Mouse (Mus musculus) myocyte (in vitro differentiated cells): ENCODE data around the gene Mdc1. TPM values are rescaled to one million over a fixed set of nuclear protein-coding genes. Genes with fewer than 3 reads are reported as not detected.

Experiments
- H3K27me3 ChIP-seq: one replicate; pipeline ENCODE4 v1.6.1; 2011; ENCODE audit not compliant: control insufficient read depth, insufficient read depth, insufficient read length
- H3K36me3 ChIP-seq: one replicate; pipeline ENCODE4 v1.6.1; 2011; ENCODE audit not compliant: control insufficient read depth, insufficient read depth
- H3K4me2 ChIP-seq: one replicate; pipeline ENCODE4 v1.6.1; 2011; ENCODE audit warnings: low read depth, control low read depth
- H3K4me3 ChIP-seq: one replicate; pipeline ENCODE4 v1.5.1; 2011; ENCODE audit warnings: mild to moderate bottlenecking, control low read depth, moderate library complexity
- H3K79me2 ChIP-seq: one replicate; pipeline ENCODE4 v1.6.1; 2011; ENCODE audit not compliant: control insufficient read depth, insufficient read depth
- H3ac ChIP-seq: one replicate; pipeline ENCODE4 v1.6.1; 2011; ENCODE audit not compliant: control insufficient read depth, insufficient read length
- CEBPB ChIP-seq: IDR thresholded peaks from 2 replicates; pipeline ENCODE4 v1.6.1; 2011; ENCODE audit warnings: mild to moderate bottlenecking, moderate library complexity; ENCODE audit not compliant: poor library complexity, insufficient read depth, severe bottlenecking
- E2F4 ChIP-seq: IDR thresholded peaks from one replicate; pipeline ENCODE4 v1.6.1; 2011; ENCODE audit warnings: mild to moderate bottlenecking, control low read depth, moderate library complexity; ENCODE audit not compliant: insufficient read depth
- MAX ChIP-seq: IDR thresholded peaks from one replicate; pipeline ENCODE4 v1.6.1; 2011; ENCODE audit warnings: low read depth, mild to moderate bottlenecking, control low read depth
- MYOD1 ChIP-seq, 3 experiments: IDR thresholded peaks; one replicate each; pipeline ENCODE4 v1.6.1; 2011; ENCODE audit warnings: control low read depth in 2 of 3, low read depth in 2 of 3, mild to moderate bottlenecking in 2 of 3, moderate library complexity in 1 of 3; ENCODE audit not compliant: insufficient read length in 2 of 3, control insufficient read depth in 1 of 3
- MYOG ChIP-seq, 3 experiments: IDR thresholded peaks; one replicate each; pipeline ENCODE4 v1.6.1; 2011; ENCODE audit warnings: control low read depth in 2 of 3, low read depth in 2 of 3, mild to moderate bottlenecking in 2 of 3; ENCODE audit not compliant: insufficient read length in 2 of 3, control insufficient read depth in 1 of 3, insufficient read depth in 1 of 3
- POLR2A ChIP-seq: IDR thresholded peaks from one replicate; pipeline ENCODE4 v1.6.1; 2011; ENCODE audit warnings: low read depth, mild to moderate bottlenecking, control low read depth, moderate library complexity; ENCODE audit not compliant: insufficient read length
- POLR2AphosphoS2 ChIP-seq: IDR thresholded peaks from one replicate; pipeline ENCODE4 v1.6.1; 2011; ENCODE audit warnings: low read depth, control low read depth; ENCODE audit not compliant: insufficient read length
- REST ChIP-seq: IDR thresholded peaks from one replicate; pipeline ENCODE4 v1.6.1; 2011; ENCODE audit warnings: mild to moderate bottlenecking, control low read depth, moderate library complexity; ENCODE audit not compliant: insufficient read depth, insufficient read length
- SRF ChIP-seq: IDR thresholded peaks from one replicate; pipeline ENCODE4 v1.6.1; 2011; ENCODE audit warnings: low read depth; ENCODE audit not compliant: control insufficient read depth, insufficient read length
- TCF12 ChIP-seq: IDR thresholded peaks from one replicate; pipeline ENCODE4 v1.6.1; 2011; ENCODE audit warnings: mild to moderate bottlenecking, control low read depth; ENCODE audit not compliant: poor library complexity, insufficient read depth, severe bottlenecking
- TCF3 ChIP-seq: IDR thresholded peaks from one replicate; pipeline ENCODE4 v1.6.1; 2011; ENCODE audit warnings: low read depth, control low read depth; ENCODE audit not compliant: insufficient read length
- USF1 ChIP-seq: IDR thresholded peaks from one replicate; pipeline ENCODE4 v1.6.1; 2011; ENCODE audit warnings: low read depth, mild to moderate bottlenecking, control low read depth, moderate library complexity
- polyA plus RNA-seq: library from polyadenylated mRNA; unstranded; fragments of >200 nt; fragmentation: generic; extraction: Trizol; gene quantifications from one replicate; pipeline ENCODE4 v1.2.1, GENCODE M21; 2012; ENCODE audit warnings: missing spikeins

The Mdc1 gene
- polyA plus RNA-seq, 1 experiment, result 7.0 TPM

DNA sequence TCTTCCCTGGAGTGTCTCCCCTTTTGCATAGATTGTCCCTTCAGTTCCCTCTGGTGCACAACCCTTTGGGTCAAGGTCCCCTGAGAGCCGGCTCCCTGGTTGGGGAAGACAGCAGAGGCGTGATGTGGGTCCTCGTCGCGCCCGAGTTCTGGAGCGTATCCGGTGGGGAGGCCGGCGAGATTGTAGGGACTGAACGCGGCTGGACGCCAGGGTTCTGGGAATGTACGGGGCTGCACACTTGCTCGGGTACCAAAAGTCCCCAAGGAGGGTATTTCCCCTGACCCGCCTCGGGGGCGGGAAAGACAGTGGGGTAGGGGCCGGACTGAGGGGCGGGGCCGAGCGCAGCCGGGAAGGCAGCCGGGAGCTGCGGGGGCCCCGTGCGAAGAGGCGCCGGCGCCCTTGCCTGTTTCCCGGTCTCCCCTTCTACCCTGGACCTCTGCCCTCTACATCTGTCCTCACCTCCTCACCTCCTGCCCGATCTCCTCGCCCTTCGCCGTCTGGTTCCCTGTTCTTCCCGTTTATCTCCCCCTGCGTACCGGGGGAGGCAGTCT, 25.0 kb downstream of the Mdc1 start:
- Histone ChIP-seq H3K4me3 (peak overlapping the region; percentile 90), H3K27me3 (no peaks in the 10 kb centered on the region), H3ac (peak overlapping the region; percentile 64), H3K4me2 (peak overlapping the region; percentile 99), H3K36me3 (no peaks in the 10 kb centered on the region), H3K79me2 (peaks cover 49% of the 10 kb centered on the region)
- TF ChIP-seq TCF12, result no peak
- TF ChIP-seq POLR2AphosphoS2, result peak; percentile 92
- peak; percentile 93 for TF ChIP-seq POLR2A
- no peak for TF ChIP-seq CEBPB
- TF ChIP-seq USF1, result no peak
- TF ChIP-seq TCF3, result no peak
- no peak for TF ChIP-seq E2F4
- no peak for TF ChIP-seq MYOD1 (IDR thresholded peaks at IDR 0.05; ENCODE audit: control insufficient read depth in 1 of 3, insufficient read length in 2 of 3, low read depth in 2 of 3)
- no peak for TF ChIP-seq SRF
- no peak for TF ChIP-seq REST
- TF ChIP-seq MAX, result no peak
- TF ChIP-seq MYOG (IDR thresholded peaks at IDR 0.05; ENCODE audit: control insufficient read depth in 1 of 3, insufficient read depth in 1 of 3, insufficient read length in 2 of 3, low read depth in 2 of 3), result peak in 1 of 3 experiments; percentile 5

DNA sequence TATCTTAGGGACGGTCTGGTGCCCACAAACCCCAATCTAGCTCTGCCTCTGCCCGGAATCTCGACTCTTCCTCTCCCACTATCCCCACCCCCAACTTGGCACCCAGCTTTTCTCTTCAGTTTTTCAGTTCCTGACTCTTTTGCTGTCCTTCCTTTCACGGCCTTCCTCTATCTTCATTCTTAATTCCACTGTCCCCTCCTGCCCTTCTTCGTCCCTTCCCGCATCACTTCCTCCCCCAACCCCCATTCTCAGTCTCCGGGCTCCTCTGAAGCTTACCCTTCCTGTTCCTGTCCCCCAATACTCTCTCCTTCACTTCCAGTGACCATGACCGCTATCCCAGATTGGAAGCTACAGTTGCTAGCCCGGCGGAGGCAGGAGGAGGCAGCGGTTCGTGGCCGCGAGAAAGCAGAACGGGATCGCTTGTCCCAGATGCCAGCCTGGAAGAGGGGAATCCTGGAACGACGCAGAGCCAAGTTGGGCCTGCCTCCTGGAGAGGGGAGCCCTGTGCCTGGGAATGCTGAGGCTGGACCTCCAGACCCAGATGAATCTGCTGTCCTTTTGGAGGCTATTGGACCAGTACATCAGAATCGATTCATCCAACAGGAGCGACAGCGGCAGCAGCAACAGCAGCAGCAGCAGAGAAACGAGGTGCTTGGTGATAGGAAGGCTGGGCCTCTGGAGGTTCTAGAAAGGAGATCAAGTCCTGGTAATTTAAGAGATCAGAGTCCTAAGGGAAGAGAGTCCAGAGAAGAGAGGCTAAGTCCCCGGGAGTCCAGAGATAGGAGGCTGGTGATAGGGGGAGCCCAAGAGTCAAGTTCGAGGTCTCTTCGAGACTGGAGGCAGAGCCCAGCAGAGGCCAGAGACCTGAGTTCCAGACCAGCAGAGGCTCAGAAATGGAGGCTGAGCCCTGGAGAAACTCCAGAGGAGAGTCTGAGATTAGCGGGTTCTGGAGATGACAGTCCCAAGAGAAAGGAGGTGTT, 25.9 kb downstream of the Mdc1 start:
- H3K4me3 ChIP-seq, result peak overlapping the region; percentile 90
- TF ChIP-seq MYOG (IDR thresholded peaks at IDR 0.05; ENCODE audit: control insufficient read depth in 1 of 3, insufficient read depth in 1 of 3, insufficient read length in 2 of 3, low read depth in 2 of 3) (no peak), POLR2AphosphoS2 (peak; percentile 15)
- H3K27me3 ChIP-seq, result no peaks in the 10 kb centered on the region
- H3K79me2 ChIP-seq, result peaks cover 57% of the 10 kb centered on the region
- H3K4me2 ChIP-seq, result peak overlapping the region; percentile 99
- H3K36me3 ChIP-seq, result no peaks in the 10 kb centered on the region
- H3ac ChIP-seq, result peak overlapping the region; percentile 64

DNA sequence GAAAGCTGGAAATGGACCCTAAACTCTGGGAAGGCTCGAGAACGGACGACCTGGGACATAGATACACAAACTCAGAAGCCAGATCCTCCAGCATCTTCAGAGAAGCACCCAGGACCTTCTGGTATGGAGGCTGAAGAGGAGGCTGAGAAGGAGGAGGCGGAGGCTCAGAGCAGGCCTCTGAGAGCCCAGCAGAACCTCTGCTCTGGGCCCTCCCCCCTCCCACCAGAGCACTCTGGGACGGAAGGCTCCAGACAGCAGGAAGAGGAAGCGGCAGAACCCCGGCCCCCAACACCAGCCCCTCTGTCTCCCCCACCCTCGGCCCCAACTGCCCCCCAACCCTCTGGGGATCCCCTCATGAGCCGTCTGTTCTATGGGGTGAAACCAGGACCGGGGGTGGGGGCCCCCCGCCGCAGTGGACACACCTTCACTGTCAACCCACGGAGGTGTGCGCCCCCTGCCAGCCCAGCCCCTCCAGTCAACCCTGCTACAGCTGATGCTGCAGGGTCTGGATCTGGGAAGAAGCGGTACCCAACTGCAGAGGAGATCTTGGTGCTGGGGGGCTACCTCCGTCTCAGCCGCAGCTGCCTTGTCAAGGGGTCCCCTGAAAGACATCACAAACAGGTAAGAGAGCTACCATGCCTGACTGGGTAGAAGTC, 27.0 kb downstream of the Mdc1 start:
- TF ChIP-seq POLR2AphosphoS2 (peak; percentile 22), TCF3 (no peak)
- Histone ChIP-seq H3K79me2 (peaks cover 68% of the 10 kb centered on the region), H3K27me3 (no peaks in the 10 kb centered on the region), H3K36me3 (peaks cover 7% of the 10 kb centered on the region), H3K4me3 (peak overlapping the region; percentile 90), H3K4me2 (peak overlapping the region; percentile 99), H3ac (peak overlapping the region; percentile 64)

DNA sequence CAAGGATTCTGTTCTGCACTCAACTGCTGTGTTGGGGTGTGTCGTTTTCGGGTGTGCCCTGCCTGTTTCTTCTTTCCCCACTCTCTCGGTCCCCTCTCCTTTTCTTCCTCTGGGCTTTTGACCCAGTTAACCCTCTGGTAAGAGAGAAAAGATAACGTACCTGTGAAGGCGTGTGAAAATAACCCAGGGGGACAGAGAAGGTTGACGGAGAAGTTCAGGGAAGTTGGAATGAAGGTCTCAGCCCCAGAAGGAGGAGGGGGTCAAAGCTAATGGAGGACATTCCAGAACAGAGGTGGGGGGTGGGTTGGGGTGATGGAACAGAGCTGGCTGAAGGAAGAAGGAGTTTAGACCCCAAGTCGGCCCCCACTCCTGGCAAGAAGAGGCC, 27.6 kb downstream of the Mdc1 start:
- Histone ChIP-seq H3ac (peak overlapping the region; percentile 64), H3K4me3 (peak overlapping the region; percentile 90)

DNA sequence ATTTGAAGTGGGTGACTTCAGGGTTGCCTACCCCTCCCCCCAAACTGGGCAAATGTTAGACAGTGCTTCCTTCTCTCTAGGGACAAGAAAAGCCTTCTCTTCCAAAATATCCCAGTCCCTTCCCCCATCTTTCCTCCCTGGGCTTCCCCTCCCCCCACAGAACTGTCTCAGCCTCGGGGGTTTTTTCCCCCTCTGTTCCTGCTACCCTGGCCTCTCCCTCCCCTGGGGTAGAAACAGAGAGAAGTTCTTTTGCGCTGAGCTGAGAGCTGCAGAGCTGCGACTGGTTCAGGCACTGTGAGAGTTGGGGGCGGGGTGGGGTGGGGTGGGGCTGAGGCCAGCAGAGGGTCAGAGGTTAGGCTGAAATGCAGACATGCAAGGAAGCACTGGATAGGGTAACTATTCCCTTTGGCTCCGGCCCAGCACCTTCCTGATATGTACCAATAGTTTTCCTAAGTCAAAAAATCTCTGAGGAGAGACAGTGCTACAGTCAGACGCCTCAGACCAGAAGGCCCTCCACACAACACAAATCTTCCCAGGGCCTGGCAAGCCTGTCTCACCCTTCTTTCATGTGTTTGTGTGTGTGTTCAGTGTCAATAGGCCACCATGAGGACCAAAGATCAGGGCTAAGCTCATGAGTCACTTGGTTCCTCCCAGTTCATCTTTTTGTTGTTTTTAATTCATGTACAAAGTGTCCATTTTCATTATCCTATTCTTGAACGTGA, 28.2 kb downstream of the Mdc1 start:
- peak overlapping the region; percentile 99 for H3K4me2 ChIP-seq
- peaks cover 79% of the 10 kb centered on the region for H3K79me2 ChIP-seq
- H3K27me3 ChIP-seq, result no peaks in the 10 kb centered on the region
- H3K4me3 ChIP-seq, result peak overlapping the region; percentile 90
- H3ac ChIP-seq, result peak overlapping the region; percentile 64
- peaks cover 12% of the 10 kb centered on the region for H3K36me3 ChIP-seq
- TF ChIP-seq USF1, result no peak
- no peak for TF ChIP-seq MYOG (IDR thresholded peaks at IDR 0.05; ENCODE audit: control insufficient read depth in 1 of 3, insufficient read depth in 1 of 3, insufficient read length in 2 of 3, low read depth in 2 of 3)
- TF ChIP-seq E2F4, result no peak
- TF ChIP-seq POLR2A, result no peak
- no peak for TF ChIP-seq REST
- no peak for TF ChIP-seq TCF12

More for the DNA sequence above, 27.6 kb downstream of the Mdc1 start:
- no peaks in the 10 kb centered on the region for H3K27me3 ChIP-seq
- H3K36me3 ChIP-seq, result peaks cover 7% of the 10 kb centered on the region
- TF ChIP-seq MAX (no peak), REST (no peak)
- peak overlapping the region; percentile 99 for H3K4me2 ChIP-seq
- peaks cover 74% of the 10 kb centered on the region for H3K79me2 ChIP-seq
